In the genomic region with DNA sequence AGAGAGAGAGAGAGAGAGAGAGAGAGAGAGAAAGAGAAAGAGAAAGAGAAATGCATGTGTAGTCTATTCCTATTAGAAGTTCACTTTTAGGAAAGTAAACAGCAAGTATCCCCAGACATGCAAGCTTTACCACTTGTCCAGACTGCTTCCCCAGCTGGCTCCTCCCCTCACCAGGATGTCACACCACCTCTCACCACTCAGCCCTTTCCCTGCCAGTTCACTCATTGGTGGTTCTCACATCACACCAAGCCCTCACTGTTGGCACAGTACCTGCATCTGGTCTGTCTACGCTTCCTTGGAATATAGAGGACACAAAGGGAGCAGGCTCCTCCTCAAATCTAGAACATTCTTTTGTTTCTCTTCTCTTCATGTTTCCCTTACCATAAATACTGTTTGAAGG, we compare ENCODE assay signal across 9 mouse cellular contexts. TPM values are rescaled to one million over a fixed set of nuclear protein-coding genes. Genes with fewer than 3 reads are reported as not detected.
A peak's percentile ranks its signal among the peaks of the same experiment; 100 is the strongest.
DNase-seq lines count a peak whose midpoint lies in the region; ATAC-seq lines count a peak whose summit lies in the region.
"Had no signal": no experiment of that assay in that cellular context is flagged by ENCODE, and none has a peak within 500 bp of the region (broad histone marks: within the 10 kb centered on the region; RNA-seq: fewer than 3 reads in every experiment).

No protein-coding gene starts in this region.

- no peak overlapping the region for H3K4me2 ChIP-seq in midbrain, embryonic 15.5 days
- H3K4me2 ChIP-seq: liver, embryonic 13.5 days had no signal

- no peaks in the 10 kb centered on the region for H3K9me3 ChIP-seq in midbrain, embryonic 15.5 days
- H3K9me3 ChIP-seq: liver, embryonic 13.5 days had no signal

- H3K4me3 ChIP-seq in midbrain, embryonic 15.5 days: no peak overlapping the region
- H3K4me3 ChIP-seq: liver, embryonic 13.5 days had no signal

- 78% methylated on average over 1 of the region's 1 CpGs for WGBS in midbrain, embryonic 15.5 days

- DNase-seq in adrenal gland, postnatal 10 days: peak; percentile 17
- no peak for DNase-seq in adrenal gland, adult 18-20 months (ENCODE audit: low spot score in 2 of 2)
- peak; percentile 19 for DNase-seq in right cerebral cortex, adult 18-20 months
- no peak for DNase-seq in right cerebral cortex, postnatal 4 days
- peak; percentile 12 for DNase-seq in naive thymus-derived CD4-positive, alpha-beta T cell, adult 2 months (ENCODE audit: low read depth)
- DNase-seq in gastrocnemius, postnatal 36 days: no peak
- DNase-seq: liver, embryonic 13.5 days had no signal

- H3K27me3 ChIP-seq in midbrain, embryonic 15.5 days (replicated peaks): no peaks in the 10 kb centered on the region
- H3K27me3 ChIP-seq: liver, embryonic 13.5 days had no signal

- peak; percentile 41 for ATAC-seq in inflammation-experienced regulatory T-cells, adult 6 months
- no peak for ATAC-seq in midbrain, embryonic 15.5 days (replicated peaks)

- H3K36me3 ChIP-seq in midbrain, embryonic 15.5 days (replicated peaks): no peaks in the 10 kb centered on the region
- H3K36me3 ChIP-seq: liver, embryonic 13.5 days had no signal

- no peak overlapping the region for H3K9ac ChIP-seq in midbrain, embryonic 15.5 days
- H3K9ac ChIP-seq: liver, embryonic 13.5 days had no signal

- no peak overlapping the region for H3K27ac ChIP-seq in midbrain, embryonic 15.5 days
- H3K27ac ChIP-seq: liver, embryonic 13.5 days had no signal

- intact Hi-C loops in gastrocnemius, postnatal 36 days (cut with DNase I): no loop called here

- peaks cover 19% of the 10 kb centered on the region for H3K4me1 ChIP-seq in midbrain, embryonic 15.5 days

RNA-seq across cellular contexts. Expression of a gene that starts 26.9 kb away (rescaled TPM):
- total RNA-seq in adrenal gland, postnatal 10 days (2021): 10 to 100 TPM; 13.3 to 17.6 TPM
- total RNA-seq in adrenal gland, adult 18-20 months (2021): 10 to 100 TPM; 20.3 to 21.0 TPM
- 10 to 100 TPM; 10.7 to 32.2 (median 22.0) TPM for polyA plus RNA-seq in inflammation-experienced regulatory T-cells, adult 6 months (2017; shearing (Covaris generic))
- 1 to 10 TPM; 7.7 to 8.5 TPM for total RNA-seq in gastrocnemius, postnatal 36 days (2021)
- polyA plus RNA-seq in midbrain, embryonic 15.5 days (2015; fragmentation: Nextera tagmentation; extraction: Ambion mirVana): 15.4 and 16.3 TPM in 2 replicates

RNA-seq across cellular contexts. Expression of a gene that starts 44.2 kb away (rescaled TPM):
- 1 to 10 TPM; 1.3 to 3.4 TPM for total RNA-seq in adrenal gland, postnatal 10 days (2021)
- 1 to 10 TPM in 1 of 2 experiments, under 1 TPM in 1; 0.67 to 1.2 TPM for total RNA-seq in adrenal gland, adult 18-20 months (2021)
- polyA plus RNA-seq in inflammation-experienced regulatory T-cells, adult 6 months (2017; shearing (Covaris generic)): 1 to 10 TPM; 4.0 to 8.0 (median 7.9) TPM
- total RNA-seq in gastrocnemius, postnatal 36 days (2021): 1 to 10 TPM in 1 of 2 experiments, under 1 TPM in 1; 0.39 to 1.3 TPM
- polyA plus RNA-seq in midbrain, embryonic 15.5 days (2015; fragmentation: Nextera tagmentation; extraction: Ambion mirVana): 2.7 and 4.7 TPM in 2 replicates

Comparison
In these comparisons a context has a peak if more than half of its experiments do, and no peak if none do; other contexts are left out.
1. DNase-seq: peak in adrenal gland, postnatal 10 days (single experiment), right cerebral cortex, adult 18-20 months (single experiment) and naive thymus-derived CD4-positive, alpha-beta T cell, adult 2 months (single experiment); none in adrenal gland, adult 18-20 months (0 of 2), right cerebral cortex, postnatal 4 days (single experiment) and gastrocnemius, postnatal 36 days (0 of 2).